8 mouse cellular contexts compared by ENCODE assay signal in the genomic region with DNA sequence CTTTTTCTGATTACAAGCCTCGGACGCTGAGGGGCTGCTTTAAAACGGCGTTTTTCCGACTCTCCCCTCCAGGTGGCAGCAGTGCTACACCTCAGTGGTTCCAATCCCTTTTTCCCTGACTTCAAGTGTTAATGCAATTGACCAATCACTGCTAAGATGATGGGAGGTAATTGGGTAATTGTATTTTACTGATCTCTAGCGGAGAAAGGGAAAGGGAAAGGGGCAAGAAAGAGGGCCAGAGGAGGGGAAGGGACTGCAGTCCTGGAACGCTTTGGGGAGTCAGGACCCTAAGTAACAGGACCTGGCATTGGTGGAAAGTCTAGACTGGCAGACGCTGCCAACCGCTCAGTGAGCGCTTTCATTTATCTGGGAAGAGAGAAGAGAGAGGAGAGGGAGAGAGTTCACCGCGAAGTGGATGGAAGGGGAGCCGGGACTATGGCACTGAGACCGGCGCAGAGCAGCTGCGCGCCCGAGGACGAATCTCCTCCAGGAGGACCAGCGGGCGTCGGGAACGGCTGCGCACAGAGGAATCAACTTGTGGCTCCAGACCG.
DNase-seq lines count a peak whose midpoint lies in the region; ATAC-seq and TF ChIP-seq lines count a peak whose summit lies in the region.

No protein-coding gene starts in this region.

- ATAC-seq in forebrain, embryonic 12.5 days (ENCODE audit: low FRiP score), result peak; percentile 91
- peak; percentile 85 for ATAC-seq in heart, embryonic 16.5 days (replicated peaks; ENCODE audit: extremely low read depth, insufficient read depth, low FRiP score)
- ATAC-seq in liver, embryonic 13.5 days (ENCODE audit: low read depth), result peak; percentile 29; the same call in 1 of the 2 replicates
- peak; percentile 94 for ATAC-seq in neural tube, embryonic 13.5 days (ENCODE audit: low read depth)

- TF ChIP-seq EP300 in CH12.LX (IDR thresholded peaks at IDR 0.05; ENCODE audit: low read length), result no peak

- H3K27me3 ChIP-seq in CH12.LX (replicated peaks), result no peaks in the 10 kb centered on the region
- H3K27me3 ChIP-seq in forebrain, embryonic 12.5 days, result 0 out of 2 replicates have a peak, but pooled peaks cover 4% of the 10 kb centered on the region
- H3K27me3 ChIP-seq in heart, embryonic 16.5 days (ENCODE audit: control insufficient read depth, insufficient read depth, low read length), result peaks cover 11% of the 10 kb centered on the region
- peaks cover 20% of the 10 kb centered on the region for H3K27me3 ChIP-seq in liver, embryonic 13.5 days
- no peaks in the 10 kb centered on the region for H3K27me3 ChIP-seq in neural tube, embryonic 13.5 days

- dilution Hi-C loops in CH12.LX (cut with MboI; ENCODE audit: extremely low pct_ligation_motif_present, extremely low pct_unique_long_range_greater_than_20kb, low sequenced_read_pairs), result no loop called here

- H3K4me3 ChIP-seq in CH12.LX (replicated peaks in 1 of 3; ENCODE audit: low read depth in 2 of 3, low read length in 2 of 3, poor library complexity in 1 of 3), result no peak overlapping the region
- H3K4me3 ChIP-seq in forebrain, embryonic 12.5 days (replicated peaks), result peak overlapping the region; percentile 52
- H3K4me3 ChIP-seq in heart, embryonic 16.5 days (ENCODE audit: low read length), result peak overlapping the region; percentile 62
- H3K4me3 ChIP-seq in liver, embryonic 13.5 days (replicated peaks), result peak overlapping the region; percentile 36
- peak overlapping the region; percentile 59 for H3K4me3 ChIP-seq in neural tube, embryonic 13.5 days

- no peaks in the 10 kb centered on the region for H3K4me1 ChIP-seq in CH12.LX (ENCODE audit: control insufficient read depth in 1 of 2, insufficient read depth in 2 of 2)
- 0 out of 2 replicates have a peak, but pooled peaks cover 7% of the 10 kb centered on the region for H3K4me1 ChIP-seq in forebrain, embryonic 12.5 days
- 0 out of 2 replicates have a peak, but pooled peaks cover 4% of the 10 kb centered on the region for H3K4me1 ChIP-seq in heart, embryonic 16.5 days (ENCODE audit: control insufficient read depth, insufficient read depth, low read length)
- no peaks in the 10 kb centered on the region for H3K4me1 ChIP-seq in liver, embryonic 13.5 days (replicated peaks)
- peaks cover 28% of the 10 kb centered on the region for H3K4me1 ChIP-seq in neural tube, embryonic 13.5 days (replicated peaks)

- in situ Hi-C loops in CH12.LX (cut with MboI; ENCODE audit: low pct_ligation_motif_present, low pct_unique_long_range_greater_than_20kb, low sequenced_read_pairs), result no loop called here

- H3K27ac ChIP-seq in CH12.LX (ENCODE audit: insufficient read depth, low read depth), result no peak overlapping the region
- H3K27ac ChIP-seq in forebrain, embryonic 12.5 days, result peak overlapping the region; percentile 89
- H3K27ac ChIP-seq in heart, embryonic 16.5 days (ENCODE audit: low read length), result 0 out of 2 replicates have a peak overlapping the region, but pooled peaks have one; percentile 14
- H3K27ac ChIP-seq in liver, embryonic 13.5 days, result no peak overlapping the region
- H3K27ac ChIP-seq in neural tube, embryonic 13.5 days (replicated peaks), result peak overlapping the region; percentile 93

- no peaks in the 10 kb centered on the region for H3K36me3 ChIP-seq in CH12.LX (replicated peaks in 1 of 2; ENCODE audit: control insufficient read depth in 1 of 2, insufficient read depth in 1 of 2, low read length in 1 of 2)
- H3K36me3 ChIP-seq in forebrain, embryonic 12.5 days (replicated peaks), result no peaks in the 10 kb centered on the region
- no peaks in the 10 kb centered on the region for H3K36me3 ChIP-seq in heart, embryonic 16.5 days (ENCODE audit: control insufficient read depth, insufficient read depth)
- no peaks in the 10 kb centered on the region for H3K36me3 ChIP-seq in liver, embryonic 13.5 days
- no peaks in the 10 kb centered on the region for H3K36me3 ChIP-seq in neural tube, embryonic 13.5 days

- H3K9me3 ChIP-seq in CH12.LX (replicated peaks; ENCODE audit: low read length), result peaks cover 25% of the 10 kb centered on the region
- no peaks in the 10 kb centered on the region for H3K9me3 ChIP-seq in forebrain, embryonic 12.5 days
- no peaks in the 10 kb centered on the region for H3K9me3 ChIP-seq in heart, embryonic 16.5 days (replicated peaks; ENCODE audit: control insufficient read depth, low read length)
- H3K9me3 ChIP-seq in liver, embryonic 13.5 days (replicated peaks), result no peaks in the 10 kb centered on the region
- H3K9me3 ChIP-seq in neural tube, embryonic 13.5 days, result no peaks in the 10 kb centered on the region

- no peak for TF ChIP-seq POLR2A in CH12.LX (IDR thresholded peaks at IDR 0.05; ENCODE audit: low read depth, low read length)

- peak; percentile 15 for TF ChIP-seq RAD21 in CH12.LX (IDR thresholded peaks at IDR 0.05; ENCODE audit: low read depth, low read length)

- H3K4me2 ChIP-seq in CH12.LX (ENCODE audit: insufficient read depth, low read depth, poor library complexity, severe bottlenecking), result no peak overlapping the region
- H3K4me2 ChIP-seq in forebrain, embryonic 12.5 days, result peak overlapping the region; percentile 72
- peak overlapping the region; percentile 96 for H3K4me2 ChIP-seq in heart, embryonic 16.5 days (ENCODE audit: low read depth, low read length)
- H3K4me2 ChIP-seq in liver, embryonic 13.5 days, result peak overlapping the region; percentile 52
- peak overlapping the region; percentile 75 for H3K4me2 ChIP-seq in neural tube, embryonic 13.5 days

- H3K79me2 ChIP-seq in CH12.LX (replicated peaks; ENCODE audit: control insufficient read depth, extremely low read depth, insufficient read depth, poor library complexity, severe bottlenecking), result no peaks in the 10 kb centered on the region

- DNase-seq in CH12.LX (ENCODE audit: extremely low read depth), result no peak
- DNase-seq in c-Kit-positive CD71-negative TER-119-negative erythroid progenitor cells, embryonic 14.5 days (ENCODE audit: low read depth), result peak; percentile 41
- peak; percentile 72 to 84 for DNase-seq in kidney, postnatal 25 days
- peak; percentile 9 for DNase-seq in liver, embryonic 13.5 days
- peak; percentile 11 for DNase-seq in thymus, postnatal 25 days

- TF ChIP-seq CTCF in CH12.LX (conservative IDR thresholded peaks at IDR 0.05 in 1 of 2, IDR thresholded peaks at IDR 0.05 in 1 of 2; ENCODE audit: low read depth in 2 of 2, low read length in 2 of 2), result no peak

- under 1% methylated on average over 25 of the region's 25 CpGs for WGBS in forebrain, embryonic 12.5 days
- under 1% methylated on average over 25 of the region's 25 CpGs for WGBS in heart, embryonic 16.5 days
- under 1% methylated on average over 25 of the region's 25 CpGs for WGBS in liver, embryonic 13.5 days (ENCODE audit: insufficient replicate concordance)
- 0% methylated on average over 25 of the region's 25 CpGs for WGBS in neural tube, embryonic 13.5 days

- no peak overlapping the region for H3K9ac ChIP-seq in CH12.LX (ENCODE audit: insufficient read depth, low read depth)
- peak overlapping the region; percentile 53 for H3K9ac ChIP-seq in forebrain, embryonic 12.5 days
- peak overlapping the region; percentile 52; the same call in 1 of the 2 replicates for H3K9ac ChIP-seq in heart, embryonic 16.5 days (ENCODE audit: low read length)
- no peak overlapping the region for H3K9ac ChIP-seq in liver, embryonic 13.5 days
- H3K9ac ChIP-seq in neural tube, embryonic 13.5 days, result peak overlapping the region; percentile 81

TF ChIP-seq in CH12.LX, 34 proteins besides CTCF, POLR2A, EP300 and RAD21:
- TF ChIP-seq ZC3H11A (IDR thresholded peaks at IDR 0.05; ENCODE audit: low read depth, low read length) (no peak), NELFE (IDR thresholded peaks at IDR 0.05; ENCODE audit: low read depth, low read length) (no peak), GABPA (IDR thresholded peaks at IDR 0.05; ENCODE audit: insufficient replicate concordance, low read depth, low read length) (no peak), JUND (conservative IDR thresholded peaks at IDR 0.05; ENCODE audit: low read depth, low read length) (no peak), ZKSCAN1 (IDR thresholded peaks at IDR 0.05; ENCODE audit: borderline replicate concordance, low read depth, low read length) (no peak), MAZ (IDR thresholded peaks at IDR 0.05; ENCODE audit: low read depth, low read length) (no peak)

Comparison
In these comparisons a context has a peak if more than half of its experiments do, and no peak if none do; other contexts are left out.
1. H3K27ac ChIP-seq: peak in forebrain, embryonic 12.5 days (single experiment), heart, embryonic 16.5 days (single experiment) and neural tube, embryonic 13.5 days (single experiment); none in CH12.LX (single experiment) and liver, embryonic 13.5 days (single experiment).
2. H3K4me3 ChIP-seq: peak in forebrain, embryonic 12.5 days (single experiment), heart, embryonic 16.5 days (single experiment), liver, embryonic 13.5 days (single experiment) and neural tube, embryonic 13.5 days (single experiment); none in CH12.LX (0 of 3).
3. H3K9ac ChIP-seq: peak in forebrain, embryonic 12.5 days (single experiment), heart, embryonic 16.5 days (single experiment) and neural tube, embryonic 13.5 days (single experiment); none in CH12.LX (single experiment) and liver, embryonic 13.5 days (single experiment).
4. ATAC-seq: peak in every context shown above with its lines; median percentile 94 in neural tube, embryonic 13.5 days; 91 in forebrain, embryonic 12.5 days; 85 in heart, embryonic 16.5 days; 29 in liver, embryonic 13.5 days.